Mouse (Mus musculus): ENCODE data around the gene Gstk1. TPM values are rescaled to one million over a fixed set of nuclear protein-coding genes. Genes with fewer than 3 reads are reported as not detected.

Gstk1 gene
- polyA plus RNA-seq, 1 experiment from 2014 or later, result 8.7 TPM

- 85% methylated on average over 5 of the region's 5 CpGs for WGBS
- Histone ChIP-seq H3K27me3 (replicated peaks) (no peaks in the 10 kb centered on the region), H3K27ac (no peak within 1 kb of the TSS), H3K36me3 (replicated peaks) (peaks cover 22% of the 10 kb centered on the region; the same call in 1 of the 2 replicates), H3K9me3 (no peaks in the 10 kb centered on the region), H3K4me2 (no peak within 1 kb of the TSS), H3K4me3 (no peak within 1 kb of the TSS), H3K4me1 (no peaks in the 10 kb centered on the region), H3K9ac (no peak within 1 kb of the TSS)
- ATAC-seq (replicated peaks), result peak; percentile 38; the same call in 1 of the 2 replicates
Observed at GRCm38 (mm10) chr6:42286448-42286847, 40.7 kb downstream of the Gstk1 start, which contains the start of gene Clcn1. Clcn1 (plus strand) TSS chr6:42286685.

GRCm38 (mm10) chr6:42287562-42287961 lies 41.8 kb downstream of the Gstk1 start:
- H3K27ac ChIP-seq, result no peak overlapping the region
- H3K4me3 ChIP-seq, result no peak overlapping the region
- peaks cover 17% of the 10 kb centered on the region; the same call in 1 of the 2 replicates for H3K36me3 ChIP-seq (replicated peaks)
- H3K9ac ChIP-seq, result no peak overlapping the region
- ATAC-seq (replicated peaks), result no peak
- no peak overlapping the region for H3K4me2 ChIP-seq
- no peaks in the 10 kb centered on the region for H3K9me3 ChIP-seq
- no peaks in the 10 kb centered on the region for H3K27me3 ChIP-seq (replicated peaks)
- H3K4me1 ChIP-seq, result no peaks in the 10 kb centered on the region

GRCm38 (mm10) chr6:42293327-42293726 lies 47.6 kb downstream of the Gstk1 start:
- peaks cover 20% of the 10 kb centered on the region; the same call in 1 of the 2 replicates for H3K36me3 ChIP-seq (replicated peaks)
- no peaks in the 10 kb centered on the region for H3K27me3 ChIP-seq (replicated peaks)
- H3K9me3 ChIP-seq, result no peaks in the 10 kb centered on the region
- no peak for ATAC-seq (replicated peaks)
- H3K27ac ChIP-seq, result no peak overlapping the region
- H3K9ac ChIP-seq, result no peak overlapping the region
- no peaks in the 10 kb centered on the region for H3K4me1 ChIP-seq
- no peak overlapping the region for H3K4me2 ChIP-seq
- no peak overlapping the region for H3K4me3 ChIP-seq
- WGBS, result 90% methylated on average over 6 of the region's 6 CpGs

- Histone ChIP-seq H3K4me3 (no peak overlapping the region), H3K27me3 (replicated peaks) (no peaks in the 10 kb centered on the region), H3K4me2 (no peak overlapping the region), H3K4me1 (no peaks in the 10 kb centered on the region), H3K36me3 (replicated peaks) (peaks cover 30% of the 10 kb centered on the region; the same call in 1 of the 2 replicates), H3K27ac (no peak overlapping the region), H3K9ac (no peak overlapping the region), H3K9me3 (no peaks in the 10 kb centered on the region)
- 87% methylated on average over 3 of the region's 3 CpGs for WGBS
- no peak for ATAC-seq (replicated peaks)
Observed at GRCm38 (mm10) chr6:42295549-42296094, 49.9 kb downstream of the Gstk1 start.

GRCm38 (mm10) chr6:42299362-42299761 lies 53.6 kb downstream of the Gstk1 start:
- Histone ChIP-seq H3K4me3 (no peak overlapping the region), H3K36me3 (replicated peaks) (peaks cover 17% of the 10 kb centered on the region; the same call in 1 of the 2 replicates), H3K9me3 (no peaks in the 10 kb centered on the region), H3K27ac (no peak overlapping the region), H3K4me1 (no peaks in the 10 kb centered on the region), H3K4me2 (no peak overlapping the region), H3K9ac (no peak overlapping the region), H3K27me3 (replicated peaks) (no peaks in the 10 kb centered on the region)
- ATAC-seq (replicated peaks), result no peak
- 94% methylated on average over 5 of the region's 5 CpGs for WGBS

Other genes with a start within 250 kb of the Gstk1 start
- gene Sva, start 207.5 kb upstream of the Gstk1 start, polyA plus RNA-seq (2015; fragmentation: Nextera tagmentation; extraction: Ambion mirVana), result not detected in 2 replicates
- gene Tas2r139, start 105.0 kb upstream of the Gstk1 start, polyA plus RNA-seq (2015; fragmentation: Nextera tagmentation; extraction: Ambion mirVana), result not detected in 2 replicates
- gene Tas2r144, start 30.6 kb upstream of the Gstk1 start, polyA plus RNA-seq (2015; fragmentation: Nextera tagmentation; extraction: Ambion mirVana), result not detected in 2 replicates
- not detected in 2 replicates for gene Tmem139, start 16.0 kb downstream of the Gstk1 start, polyA plus RNA-seq (2015; fragmentation: Nextera tagmentation; extraction: Ambion mirVana)
- 45.9 and 47.7 TPM in 2 replicates for gene Casp2, start 19.1 kb downstream of the Gstk1 start, polyA plus RNA-seq (2015; fragmentation: Nextera tagmentation; extraction: Ambion mirVana)
- gene Clcn1, start 40.8 kb downstream of the Gstk1 start, polyA plus RNA-seq (2015; fragmentation: Nextera tagmentation; extraction: Ambion mirVana), result 1.7 and 2.6 TPM in 2 replicates
- gene Fam131b, start 78.7 kb downstream of the Gstk1 start, polyA plus RNA-seq (2015; fragmentation: Nextera tagmentation; extraction: Ambion mirVana), result 7.4 and 8.0 TPM in 2 replicates
- 54.9 and 56.0 TPM in 2 replicates for gene Zyx, start 103.7 kb downstream of the Gstk1 start, polyA plus RNA-seq (2015; fragmentation: Nextera tagmentation; extraction: Ambion mirVana)
- 0.37 and 0.43 TPM in 2 replicates for gene Epha1, start 127.3 kb downstream of the Gstk1 start, polyA plus RNA-seq (2015; fragmentation: Nextera tagmentation; extraction: Ambion mirVana)
- not detected in 2 replicates for gene Tas2r143, start 154.3 kb downstream of the Gstk1 start, polyA plus RNA-seq (2015; fragmentation: Nextera tagmentation; extraction: Ambion mirVana)
- gene Tas2r135, start 159.5 kb downstream of the Gstk1 start, polyA plus RNA-seq (2015; fragmentation: Nextera tagmentation; extraction: Ambion mirVana), result not detected in 2 replicates
- gene Tas2r126, start 188.6 kb downstream of the Gstk1 start, polyA plus RNA-seq (2015; fragmentation: Nextera tagmentation; extraction: Ambion mirVana), result not detected in 2 replicates
- not detected in 2 replicates for gene Olfr458, start 219.3 kb downstream of the Gstk1 start, polyA plus RNA-seq (2015; fragmentation: Nextera tagmentation; extraction: Ambion mirVana)
- gene Olfr457, start 230.4 kb downstream of the Gstk1 start, polyA plus RNA-seq (2015; fragmentation: Nextera tagmentation; extraction: Ambion mirVana), result not detected in 2 replicates
- gene Olfr456, start 241.3 kb downstream of the Gstk1 start, polyA plus RNA-seq (2015; fragmentation: Nextera tagmentation; extraction: Ambion mirVana), result not detected in 2 replicates